Mouse (Mus musculus) neural tube, embryonic 10.5 days (tissue): ENCODE measurements around the gene Kcnj4.

Source experiments
- DNase-seq: peaks from one replicate; pipeline ENCODE4 v3.0.0-alpha.2; 2017; ENCODE audit warnings: low spot score; ENCODE audit errors: extremely low spot score

Gene Kcnj4

GRCm38 (mm10) chr15:79511553-79512320, 6.7 kb upstream of the Kcnj4 start:
- peak; percentile 87 for DNase-seq

- no peak for DNase-seq
Observed at GRCm38 (mm10) chr15:79510425-79510824, 5.4 kb upstream of the Kcnj4 start.

GRCm38 (mm10) chr15:79509998-79510397, 5.0 kb upstream of the Kcnj4 start:
- no peak for DNase-seq

GRCm38 (mm10) chr15:79507055-79507828, 2.2 kb upstream of the Kcnj4 start:
- DNase-seq: no peak

GRCm38 (mm10) chr15:79506460-79506859, 1.4 kb upstream of the Kcnj4 start:
- DNase-seq: no peak

- peak; percentile 83 for DNase-seq
Observed at GRCm38 (mm10) chr15:79505616-79506283, 709 bp upstream of the Kcnj4 start.

- no peak for DNase-seq
Observed at GRCm38 (mm10) chr15:79503438-79503837, 1.6 kb downstream of the Kcnj4 start.

- no peak for DNase-seq
Observed at GRCm38 (mm10) chr15:79502891-79503341, 2.1 kb downstream of the Kcnj4 start.

- DNase-seq: no peak
Observed at GRCm38 (mm10) chr15:79500110-79500509, 4.9 kb downstream of the Kcnj4 start.

- DNase-seq: no peak
Observed at GRCm38 (mm10) chr15:79493527-79493926, 11.5 kb downstream of the Kcnj4 start.

GRCm38 (mm10) chr15:79489463-79489862, 15.6 kb downstream of the Kcnj4 start:
- DNase-seq: no peak

- no peak for DNase-seq
Observed at GRCm38 (mm10) chr15:79481181-79481688, 23.8 kb downstream of the Kcnj4 start.

- DNase-seq: no peak
Observed at GRCm38 (mm10) chr15:79477227-79477626, 27.8 kb downstream of the Kcnj4 start.

- no peak for DNase-seq
Observed at GRCm38 (mm10) chr15:79473638-79474355, 31.2 kb downstream of the Kcnj4 start.

- no peak for DNase-seq
Observed at GRCm38 (mm10) chr15:79473042-79473441, 32.0 kb downstream of the Kcnj4 start.

- no peak for DNase-seq
Observed at GRCm38 (mm10) chr15:79471095-79471494, 33.9 kb downstream of the Kcnj4 start.

GRCm38 (mm10) chr15:79470583-79470982, 34.5 kb downstream of the Kcnj4 start:
- DNase-seq: no peak

- DNase-seq: no peak
Observed at GRCm38 (mm10) chr15:79469577-79469976, 35.5 kb downstream of the Kcnj4 start.

GRCm38 (mm10) chr15:79466601-79467286, 38.3 kb downstream of the Kcnj4 start:
- DNase-seq: peak; percentile 87

GRCm38 (mm10) chr15:79456546-79456945, 48.5 kb downstream of the Kcnj4 start:
- DNase-seq: no peak
